Mouse (Mus musculus) small intestine, adult 2 months (tissue): Measurements from ENCODE around the gene Dbndd2. TPM values are rescaled to one million over a fixed set of nuclear protein-coding genes. Genes with fewer than 3 reads are reported as not detected.

Experiments used
- H3K27ac ChIP-seq: fragments of 200-500 bp; 2 replicates; pipeline ENCODE4 v1.5.1; 2012; ENCODE audit warnings: low read depth, low read length, control low read depth, inconsistent platforms; ENCODE audit not compliant: insufficient read depth
- H3K27me3 ChIP-seq: fragments of 200-500 bp; 2 replicates; pipeline ENCODE4 v1.6.1; 2012; ENCODE audit warnings: mild to moderate bottlenecking, moderate library complexity, low read length, inconsistent platforms; ENCODE audit not compliant: control insufficient read depth, insufficient read depth
- H3K36me3 ChIP-seq: fragments of 200-500 bp; 2 replicates; pipeline ENCODE4 v1.6.1; 2012; ENCODE audit warnings: mild to moderate bottlenecking, low read length, control low read depth, inconsistent platforms; ENCODE audit not compliant: control insufficient read depth, insufficient read depth
- H3K4me1 ChIP-seq: fragments of 200-500 bp; 2 replicates; pipeline ENCODE4 v1.6.1; 2012; ENCODE audit warnings: low read length, inconsistent platforms, mixed read lengths; ENCODE audit not compliant: control insufficient read depth, insufficient read depth, insufficient read length
- H3K4me3 ChIP-seq: fragments of 200-500 bp; 2 replicates; pipeline ENCODE4 v1.5.1; 2012; ENCODE audit warnings: low read depth, mild to moderate bottlenecking, control low read depth, inconsistent platforms, low read length, moderate library complexity
- CTCF ChIP-seq: fragments of 200-500 bp; IDR thresholded peaks from 2 replicates; pipeline ENCODE4 v1.5.1; 2012; ENCODE audit warnings: low read depth, mild to moderate bottlenecking, control low read depth, inconsistent platforms, low read length, moderate library complexity, mixed read lengths; ENCODE audit not compliant: insufficient replicate concordance, insufficient read length; ENCODE audit errors: extremely low read depth
- POLR2A ChIP-seq: fragments of 200-500 bp; IDR thresholded peaks from 2 replicates; pipeline ENCODE4 v1.6.1; 2012; ENCODE audit warnings: low read depth, mild to moderate bottlenecking, control low read depth, inconsistent platforms, low read length, moderate library complexity
- WGBS: fragments of 180-500 bp; shearing (Covaris S2); methylation state at CpG from one replicate; pipeline ENCODE4 v1.1.7; 2018; 5-methylcytosine and 5-hydroxymethylcytosine counted together
- polyA plus RNA-seq: library from polyadenylated mRNA; depleted of rRNA; stranded (reverse); fragments of >200 nt; gene quantifications from 2 replicates; pipeline ENCODE4 v1.2.3, GENCODE M21; 2012

Dbndd2 gene
- polyA plus RNA-seq, 1 experiment: 61.6 TPM

- Histone ChIP-seq H3K4me1 (peaks cover 17% of the 10 kb centered on the region; the same call in 1 of the 2 replicates), H3K27me3 (no peaks in the 10 kb centered on the region; the same call in 1 of the 2 replicates), H3K27ac (no peak overlapping the region), H3K36me3 (no peaks in the 10 kb centered on the region), H3K4me3 (no peak overlapping the region)
- WGBS: 73% methylated on average over 6 of the region's 6 CpGs
- no peak for TF ChIP-seq CTCF
- TF ChIP-seq POLR2A: no peak
Measured at GRCm38 (mm10) chr2:164519171-164519526, 33.2 kb downstream of the Dbndd2 start.

- Histone ChIP-seq H3K27ac (0 out of 2 replicates have a peak overlapping the region, but pooled peaks have one; percentile 11), H3K4me3 (no peak overlapping the region), H3K4me1 (peaks cover 7% of the 10 kb centered on the region; the same call in 1 of the 2 replicates), H3K27me3 (no peaks in the 10 kb centered on the region; the same call in 1 of the 2 replicates), H3K36me3 (peaks cover 4% of the 10 kb centered on the region)
- TF ChIP-seq CTCF (peak; percentile 90), POLR2A (no peak)
- WGBS: 7% methylated on average over 3 of the region's 3 CpGs
Measured at GRCm38 (mm10) chr2:164520782-164521181, 34.9 kb downstream of the Dbndd2 start.

- Histone ChIP-seq H3K36me3 (peaks cover 8% of the 10 kb centered on the region), H3K27ac (peak overlapping the region; percentile 99), H3K27me3 (no peaks in the 10 kb centered on the region; the same call in 1 of the 2 replicates), H3K4me3 (peak overlapping the region; percentile 40), H3K4me1 (peaks cover 7% of the 10 kb centered on the region; the same call in 1 of the 2 replicates)
- WGBS: 7% methylated on average over 11 of the region's 11 CpGs
- TF ChIP-seq POLR2A (peak; percentile 20; the same call in 1 of the 2 replicates), CTCF (no peak)
Measured at GRCm38 (mm10) chr2:164521841-164522240, 35.9 kb downstream of the Dbndd2 start.

GRCm38 (mm10) chr2:164522280-164522679, 36.4 kb downstream of the Dbndd2 start:
- H3K4me3 ChIP-seq: peak overlapping the region; percentile 40
- no peak for TF ChIP-seq CTCF
- no peak for TF ChIP-seq POLR2A
- H3K36me3 ChIP-seq: peaks cover 13% of the 10 kb centered on the region
- H3K27ac ChIP-seq: peak overlapping the region; percentile 99
- 23% methylated on average over 8 of the region's 8 CpGs for WGBS
- H3K27me3 ChIP-seq: no peaks in the 10 kb centered on the region; the same call in 1 of the 2 replicates
- H3K4me1 ChIP-seq: peaks cover 8% of the 10 kb centered on the region; the same call in 1 of the 2 replicates

GRCm38 (mm10) chr2:164523301-164523773, 37.4 kb downstream of the Dbndd2 start:
- Histone ChIP-seq H3K4me3 (peak overlapping the region; percentile 70), H3K27me3 (no peaks in the 10 kb centered on the region), H3K27ac (peak overlapping the region; percentile 99), H3K4me1 (peaks cover 11% of the 10 kb centered on the region; the same call in 1 of the 2 replicates), H3K36me3 (peaks cover 20% of the 10 kb centered on the region)
- TF ChIP-seq POLR2A: peak; percentile 52; the same call in 1 of the 2 replicates
- no peak for TF ChIP-seq CTCF
- 33% methylated on average over 10 of the region's 10 CpGs for WGBS

GRCm38 (mm10) chr2:164528557-164528956, 42.7 kb downstream of the Dbndd2 start:
- TF ChIP-seq POLR2A: no peak
- TF ChIP-seq CTCF: no peak
- H3K4me1 ChIP-seq: peaks cover 3% of the 10 kb centered on the region; the same call in 1 of the 2 replicates
- WGBS: 48% methylated on average over 5 of the region's 5 CpGs
- H3K36me3 ChIP-seq: peaks cover 20% of the 10 kb centered on the region
- no peak overlapping the region for H3K27ac ChIP-seq
- H3K4me3 ChIP-seq: no peak overlapping the region
- no peaks in the 10 kb centered on the region for H3K27me3 ChIP-seq

GRCm38 (mm10) chr2:164531169-164531568, 45.3 kb downstream of the Dbndd2 start:
- no peaks in the 10 kb centered on the region for H3K27me3 ChIP-seq
- 2% methylated on average over 3 of the region's 3 CpGs for WGBS
- no peak overlapping the region for H3K4me3 ChIP-seq
- peak; percentile 65; the same call in 1 of the 2 replicates for TF ChIP-seq CTCF
- no peak for TF ChIP-seq POLR2A
- peaks cover 3% of the 10 kb centered on the region; the same call in 1 of the 2 replicates for H3K4me1 ChIP-seq
- H3K36me3 ChIP-seq: peaks cover 14% of the 10 kb centered on the region
- H3K27ac ChIP-seq: no peak overlapping the region

GRCm38 (mm10) chr2:164534315-164534714, 48.4 kb downstream of the Dbndd2 start:
- 62% methylated on average over 10 of the region's 10 CpGs for WGBS

More at GRCm38 (mm10) chr2:164534315-164534714, 48.4 kb downstream of the Dbndd2 start:
- H3K4me1 ChIP-seq: no peaks in the 10 kb centered on the region
- H3K4me3 ChIP-seq: no peak overlapping the region
- H3K27me3 ChIP-seq: no peaks in the 10 kb centered on the region
- no peaks in the 10 kb centered on the region for H3K36me3 ChIP-seq
- H3K27ac ChIP-seq: no peak overlapping the region
- TF ChIP-seq CTCF (no peak), POLR2A (no peak)
